Mouse (Mus musculus) forebrain, embryonic 11.5 days (tissue): ENCODE data around the gene Msmp. TPM values are rescaled to one million over a fixed set of nuclear protein-coding genes. Genes with fewer than 3 reads are reported as not detected.

ENCODE experiments used
- ATAC-seq: fragments of 200-750 bp; cut with Nextera tagmentation; replicated peaks from 2 replicates; pipeline ENCODE4 v1.8.0; 2017; ENCODE audit warnings: moderate TSS enrichment; ENCODE audit not compliant: low FRiP score
- DNase-seq: peaks from one replicate; pipeline ENCODE4 v3.0.0-alpha.2; 2017; ENCODE audit warnings: low spot score
- H3K27ac ChIP-seq: fragments of 300-500 bp; sonication (generic); 2 replicates; pipeline ENCODE4 v1.5.1; 2014; ENCODE audit warnings: low read depth, low read length
- H3K27me3 ChIP-seq: fragments of 300-500 bp; sonication (generic); 2 replicates; pipeline ENCODE4 v1.6.1; 2014; ENCODE audit warnings: mild to moderate bottlenecking, low read length, mixed read lengths; ENCODE audit not compliant: control insufficient read depth, insufficient read depth
- H3K36me3 ChIP-seq: fragments of 300-500 bp; sonication (generic); 2 replicates; pipeline ENCODE4 v1.6.1; 2014; ENCODE audit warnings: mild to moderate bottlenecking, low read length, moderate library complexity, mixed read lengths; ENCODE audit not compliant: control insufficient read depth, insufficient read depth
- H3K4me1 ChIP-seq: fragments of 300-500 bp; sonication (generic); replicated peaks from 2 replicates; pipeline ENCODE4 v1.6.1; 2014; ENCODE audit warnings: low read length, mixed read lengths; ENCODE audit not compliant: control insufficient read depth, insufficient read depth
- H3K4me2 ChIP-seq: fragments of 300-500 bp; sonication (generic); 2 replicates; pipeline ENCODE4 v1.6.1; 2014; ENCODE audit warnings: low read depth, mild to moderate bottlenecking, low read length, moderate library complexity, mixed read lengths; ENCODE audit not compliant: severe bottlenecking
- H3K4me3 ChIP-seq: fragments of 300-500 bp; sonication (generic); 2 replicates; pipeline ENCODE4 v1.5.1; 2014; ENCODE audit warnings: low read depth, low read length
- H3K9ac ChIP-seq: fragments of 300-500 bp; sonication (generic); 2 replicates; pipeline ENCODE4 v1.6.1; 2014; ENCODE audit warnings: low read length
- H3K9me3 ChIP-seq: fragments of 300-500 bp; sonication (generic); 2 replicates; pipeline ENCODE4 v1.6.1; 2016; ENCODE audit warnings: low read length, mixed read lengths; ENCODE audit not compliant: control insufficient read depth
- WGBS: fragments of 180-500 bp; shearing (Covaris S2); extraction: QIAGEN DNeasy Blood & Tissue Kit; methylation state at CpG from one replicate; pipeline ENCODE4 v1.1.7; 2014; 5-methylcytosine and 5-hydroxymethylcytosine counted together
- polyA plus RNA-seq: library from polyadenylated mRNA; unstranded; fragments of >200 nt; fragmentation: Nextera tagmentation; extraction: Ambion mirVana; gene quantifications from 2 replicates; pipeline ENCODE4 v1.2.1, GENCODE M21; 2014

The Msmp gene
- polyA plus RNA-seq, 1 experiment from 2014 or later, result 2.8 TPM

- H3K4me2 ChIP-seq, result no peak overlapping the region
- WGBS, result 39% methylated on average over 20 of the region's 20 CpGs
Measured at GRCm38 (mm10) chr4:43629106-43629817, 45.0 kb upstream of the Msmp start.

DNA sequence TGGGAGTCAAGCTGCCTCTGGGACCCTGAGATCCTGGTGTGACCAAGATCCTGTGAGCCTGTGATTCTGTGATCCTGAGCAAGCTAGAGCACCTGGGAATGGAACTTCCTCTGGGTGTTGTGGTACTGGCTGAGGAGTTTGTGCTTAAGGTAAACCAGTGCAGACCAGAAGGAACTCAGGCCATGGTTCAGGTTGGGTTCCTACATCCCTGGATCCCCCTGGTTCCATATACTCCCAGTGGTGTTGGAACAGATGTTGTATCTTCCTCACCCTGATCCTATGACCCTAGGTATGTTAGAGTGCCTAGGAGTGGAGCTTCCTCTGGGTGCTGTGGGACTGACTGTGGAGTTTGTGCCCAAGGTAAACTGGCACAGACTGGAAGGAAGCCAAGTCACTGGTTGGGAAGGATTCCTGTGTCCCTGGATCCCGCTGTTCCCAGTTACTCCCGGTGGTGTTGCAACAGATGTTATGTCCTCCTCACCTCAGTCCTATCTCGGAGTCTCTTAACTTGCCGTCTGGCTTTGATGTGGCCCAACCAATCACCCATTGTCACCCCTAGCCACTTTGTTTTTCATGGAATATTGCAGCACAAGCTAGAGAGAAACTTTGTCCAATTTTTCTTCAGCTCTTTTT lies 36.0 kb upstream of the Msmp start:
- Histone ChIP-seq H3K4me1 (no peaks in the 10 kb centered on the region), H3K4me2 (no peak overlapping the region)

More at GRCm38 (mm10) chr4:43629106-43629817, 45.0 kb upstream of the Msmp start:
- Histone ChIP-seq H3K9me3 (peaks cover 10% of the 10 kb centered on the region), H3K4me3 (no peak overlapping the region), H3K4me1 (peaks cover 10% of the 10 kb centered on the region), H3K9ac (no peak overlapping the region), H3K27ac (no peak overlapping the region), H3K27me3 (peaks cover 6% of the 10 kb centered on the region), H3K36me3 (no peaks in the 10 kb centered on the region)
- ATAC-seq (no peak), DNase-seq (peak; percentile 61)

DNA sequence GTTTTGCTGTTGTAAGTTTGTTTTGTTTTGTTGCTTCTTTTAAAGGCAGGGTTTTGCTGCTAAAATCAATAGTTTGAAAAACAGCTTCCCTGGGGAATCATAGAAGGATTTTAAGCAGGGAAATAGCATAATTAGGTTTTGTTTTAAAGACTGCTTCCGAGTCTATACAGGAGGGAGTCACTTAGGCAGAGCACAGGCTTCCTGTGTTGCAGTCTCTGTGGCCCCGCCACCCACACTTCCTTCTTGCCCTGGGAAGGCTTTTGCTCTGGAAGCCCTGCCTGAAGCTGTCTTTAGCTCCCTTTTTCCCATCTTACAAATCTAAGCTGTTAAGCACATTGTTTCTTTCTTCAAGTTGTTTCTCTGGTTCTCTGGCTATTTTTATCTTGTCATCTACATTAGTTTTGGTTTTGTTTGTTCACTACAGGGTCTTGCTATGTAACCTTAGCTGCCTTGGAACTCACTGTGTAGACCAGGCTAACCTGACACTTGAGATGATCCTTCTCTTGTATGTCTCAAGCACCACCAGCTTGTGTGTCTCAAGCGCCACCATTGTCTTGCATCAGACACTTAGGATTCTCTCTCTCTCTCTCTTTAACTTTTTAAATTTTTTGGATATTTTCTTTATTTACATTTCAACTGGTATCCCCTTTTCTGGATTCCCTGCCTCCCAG lies 28.9 kb upstream of the Msmp start:
- DNase-seq, result no peak
- Histone ChIP-seq H3K4me3 (no peak overlapping the region), H3K9ac (no peak overlapping the region), H3K27ac (no peak overlapping the region), H3K36me3 (no peaks in the 10 kb centered on the region), H3K27me3 (no peaks in the 10 kb centered on the region), H3K4me1 (no peaks in the 10 kb centered on the region), H3K4me2 (no peak overlapping the region), H3K9me3 (no peaks in the 10 kb centered on the region)
- no peak for ATAC-seq
- WGBS, result 71% methylated on average over 3 of the region's 3 CpGs

More for the DNA sequence above, 36.0 kb upstream of the Msmp start:
- no peaks in the 10 kb centered on the region for H3K27me3 ChIP-seq
- H3K9me3 ChIP-seq, result peaks cover 6% of the 10 kb centered on the region
- no peak overlapping the region for H3K27ac ChIP-seq
- DNase-seq (no peak), ATAC-seq (no peak)
- H3K9ac ChIP-seq, result no peak overlapping the region
- WGBS, result 88% methylated on average over 4 of the region's 4 CpGs
- no peak overlapping the region for H3K4me3 ChIP-seq
- H3K36me3 ChIP-seq, result no peaks in the 10 kb centered on the region

DNA sequence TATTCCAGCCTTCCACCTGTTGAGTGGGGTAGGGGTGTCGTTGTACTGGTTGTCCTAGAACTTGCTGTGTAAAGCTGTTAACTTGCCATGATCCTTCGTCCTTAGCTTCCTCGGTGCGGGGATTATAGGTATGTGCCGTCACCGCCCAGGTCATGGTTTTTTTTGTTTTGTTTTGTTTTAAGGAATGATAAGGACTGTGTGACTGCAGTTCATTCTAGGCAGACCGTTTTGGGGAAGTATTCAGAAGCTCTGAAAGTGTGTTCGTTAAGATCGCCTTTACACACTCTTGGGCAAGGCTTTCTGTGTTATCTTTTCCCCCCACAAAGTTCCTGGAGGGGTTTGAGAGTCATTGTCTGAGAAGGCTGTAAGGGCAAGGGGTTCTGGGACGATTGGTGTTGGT lies 28.2 kb upstream of the Msmp start:
- no peaks in the 10 kb centered on the region for H3K9me3 ChIP-seq
- no peak for DNase-seq
- H3K27ac ChIP-seq, result no peak overlapping the region
- WGBS, result 69% methylated on average over 10 of the region's 10 CpGs
- H3K4me3 ChIP-seq, result no peak overlapping the region
- H3K36me3 ChIP-seq, result no peaks in the 10 kb centered on the region
- no peaks in the 10 kb centered on the region for H3K4me1 ChIP-seq
- no peaks in the 10 kb centered on the region for H3K27me3 ChIP-seq
- no peak overlapping the region for H3K9ac ChIP-seq
- no peak for ATAC-seq
- H3K4me2 ChIP-seq, result no peak overlapping the region

- Histone ChIP-seq H3K9me3 (no peaks in the 10 kb centered on the region), H3K4me3 (no peak overlapping the region)
Measured at GRCm38 (mm10) chr4:43604751-43605685, 20.7 kb upstream of the Msmp start.

GRCm38 (mm10) chr4:43604099-43604498 lies 19.8 kb upstream of the Msmp start:
- no peak for ATAC-seq
- H3K9ac ChIP-seq, result no peak overlapping the region
- no peak overlapping the region for H3K27ac ChIP-seq
- no peaks in the 10 kb centered on the region for H3K36me3 ChIP-seq
- WGBS, result 67% methylated on average over 3 of the region's 3 CpGs
- DNase-seq, result no peak
- H3K9me3 ChIP-seq, result no peaks in the 10 kb centered on the region
- H3K4me2 ChIP-seq, result no peak overlapping the region
- no peak overlapping the region for H3K4me3 ChIP-seq
- H3K4me1 ChIP-seq, result no peaks in the 10 kb centered on the region
- H3K27me3 ChIP-seq, result no peaks in the 10 kb centered on the region

More at GRCm38 (mm10) chr4:43604751-43605685, 20.7 kb upstream of the Msmp start:
- DNase-seq, result no peak
- Histone ChIP-seq H3K9ac (no peak overlapping the region), H3K4me2 (no peak overlapping the region), H3K27me3 (no peaks in the 10 kb centered on the region), H3K36me3 (no peaks in the 10 kb centered on the region), H3K4me1 (no peaks in the 10 kb centered on the region), H3K27ac (no peak overlapping the region)
- WGBS, result 77% methylated on average over 9 of the region's 9 CpGs
- no peak for ATAC-seq

DNA sequence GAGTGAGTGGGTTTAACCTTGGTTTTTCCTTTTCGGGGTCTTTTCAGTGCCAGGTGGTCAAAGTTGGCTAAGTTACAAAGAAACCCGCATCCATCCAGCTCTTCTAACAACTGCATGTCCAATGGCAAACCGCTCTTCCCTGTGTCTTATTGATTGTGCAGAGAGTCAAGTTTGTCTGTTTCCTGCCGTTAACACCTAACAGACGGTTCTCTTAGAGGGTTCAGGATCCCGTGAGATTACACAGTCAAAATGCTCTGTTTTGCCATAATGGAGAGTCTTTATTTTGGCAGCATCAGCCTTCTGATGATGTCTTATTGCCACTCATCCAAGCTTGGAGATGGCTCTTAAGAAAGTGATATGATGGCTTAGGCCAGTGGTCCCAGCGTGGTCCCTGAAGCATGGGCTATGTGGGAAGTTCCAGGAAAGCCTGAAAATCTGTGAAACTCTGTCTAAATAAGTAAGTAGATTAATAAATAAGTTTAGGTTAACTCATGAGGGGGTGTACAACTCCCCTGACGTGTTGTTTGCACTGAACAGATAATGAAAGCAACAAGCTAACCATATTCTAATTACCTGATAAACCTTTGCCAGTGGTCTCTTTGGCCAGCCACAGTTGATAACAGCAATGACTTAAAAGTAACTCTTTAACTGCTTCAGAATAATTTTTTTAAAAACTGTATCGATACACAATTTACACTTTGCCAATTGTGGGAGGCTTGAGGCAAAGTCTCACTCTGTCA lies 16.1 kb upstream of the Msmp start:
- no peak overlapping the region for H3K4me2 ChIP-seq
- H3K4me3 ChIP-seq, result no peak overlapping the region
- no peaks in the 10 kb centered on the region for H3K36me3 ChIP-seq
- no peaks in the 10 kb centered on the region for H3K27me3 ChIP-seq
- no peaks in the 10 kb centered on the region for H3K9me3 ChIP-seq
- H3K27ac ChIP-seq, result no peak overlapping the region
- DNase-seq (no peak), ATAC-seq (no peak)
- no peaks in the 10 kb centered on the region for H3K4me1 ChIP-seq
- H3K9ac ChIP-seq, result no peak overlapping the region
- WGBS, result 86% methylated on average over 9 of the region's 9 CpGs
